Mouse (Mus musculus): ENCODE results near the gene Erlec1.

DNA sequence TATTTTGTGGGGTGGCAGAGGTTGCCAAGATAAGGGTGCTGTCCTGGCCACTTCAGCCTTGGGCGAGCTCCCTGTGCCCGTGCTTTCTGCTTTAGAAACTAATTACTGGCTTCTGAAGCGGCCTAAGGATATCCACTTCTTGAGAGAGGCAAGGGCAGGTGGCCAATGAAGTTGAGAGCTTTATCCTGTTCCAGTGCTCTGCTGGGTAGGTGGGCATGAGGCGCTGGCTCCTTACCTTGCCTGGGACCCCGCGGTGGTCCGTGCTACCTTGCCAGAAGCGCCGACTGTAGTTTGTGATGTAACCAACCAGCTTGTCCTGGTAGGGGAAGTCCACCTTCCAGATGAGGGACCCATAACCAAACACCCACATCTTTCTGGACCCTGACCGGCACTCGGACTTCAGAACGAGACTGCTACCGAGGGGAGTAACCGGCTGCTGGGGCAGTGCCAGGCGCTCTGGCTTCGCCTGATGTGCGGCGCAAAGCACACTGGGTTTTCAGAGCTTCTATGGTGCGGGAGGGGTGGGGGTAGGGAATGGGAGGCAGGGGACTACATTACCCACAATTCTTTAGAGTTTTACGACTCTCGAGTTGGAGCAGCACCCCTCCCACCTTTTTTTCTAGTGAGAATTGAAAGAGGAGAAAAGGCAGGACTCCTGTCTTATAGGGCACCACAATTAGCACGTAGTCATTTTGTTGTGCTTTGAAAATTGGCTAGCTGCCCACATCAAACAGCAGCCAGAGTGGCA, 31.9 kb upstream of the Erlec1 start, which contains the start of gene Chac2:
- TF ChIP-seq EP300 (IDR thresholded peaks at IDR 0.05; ENCODE audit: insufficient read depth, low read depth, low read length) = no peak
- no peak for TF ChIP-seq CTCF (IDR thresholded peaks at IDR 0.05; ENCODE audit: low read depth, low read length)
